Mouse (Mus musculus): Measurements from ENCODE around the gene Cyp2a5. TPM values are rescaled to one million over a fixed set of nuclear protein-coding genes. Genes with fewer than 3 reads are reported as not detected.
"Not testable (repeated sequence)": the region's sequence is repeated elsewhere in the genome, so short reads cannot be mapped to it uniquely, and the experiment has no call there.

Cyp2a5 gene
- polyA plus RNA-seq, 1 experiment, result 0.09 TPM

- not testable (repeated sequence) for H3K36me3 ChIP-seq (ENCODE audit: control insufficient read depth, insufficient read depth, low read length); H3K27me3 ChIP-seq (ENCODE audit: control insufficient read depth, insufficient read depth, low read length); H3K27ac ChIP-seq (ENCODE audit: control insufficient read depth, insufficient read depth, low read depth, low read length); H3K4me3 ChIP-seq (ENCODE audit: control insufficient read depth, low read depth, low read length); H3K4me1 ChIP-seq (ENCODE audit: control insufficient read depth, insufficient read depth, low read length)
These were observed 45.5 kb downstream of the Cyp2a5 start for GRCm38 (mm10) chr7:26880600-26880999.

Other genes starting within 250 kb of the Cyp2a5 start
- gene Vmn1r185, start 216.8 kb upstream of the Cyp2a5 start, polyA plus RNA-seq (2012; rRNA removed), result 0.04 and 0.09 TPM in 2 replicates
- gene Cyp2b23, start 148.9 kb upstream of the Cyp2a5 start, polyA plus RNA-seq (2012; rRNA removed), result 0.22 and 0.34 TPM in 2 replicates
- gene Cyp2b19, start 78.2 kb upstream of the Cyp2a5 start, polyA plus RNA-seq (2012; rRNA removed), result 1.3 and 1.5 TPM in 2 replicates
- gene Cyp2g1, start 26.4 kb upstream of the Cyp2a5 start, polyA plus RNA-seq (2012; rRNA removed), result not detected in 2 replicates
- not detected in 2 replicates for gene Cyp2a22, start 104.1 kb downstream of the Cyp2a5 start, polyA plus RNA-seq (2012; rRNA removed)
- gene Cyp2a12, start 193.8 kb downstream of the Cyp2a5 start, polyA plus RNA-seq (2012; rRNA removed), result 2.9 TPM in 2 replicates